Mouse (Mus musculus): Measurements from ENCODE around the gene Abcg8. TPM values are rescaled to one million over a fixed set of nuclear protein-coding genes. Genes with fewer than 3 reads are reported as not detected.
A peak's percentile ranks its signal among the peaks of the same experiment; 100 is the strongest.

Gene Abcg8
- polyA plus RNA-seq, 1 experiment from 2014 or later = 0.08 TPM

DNA sequence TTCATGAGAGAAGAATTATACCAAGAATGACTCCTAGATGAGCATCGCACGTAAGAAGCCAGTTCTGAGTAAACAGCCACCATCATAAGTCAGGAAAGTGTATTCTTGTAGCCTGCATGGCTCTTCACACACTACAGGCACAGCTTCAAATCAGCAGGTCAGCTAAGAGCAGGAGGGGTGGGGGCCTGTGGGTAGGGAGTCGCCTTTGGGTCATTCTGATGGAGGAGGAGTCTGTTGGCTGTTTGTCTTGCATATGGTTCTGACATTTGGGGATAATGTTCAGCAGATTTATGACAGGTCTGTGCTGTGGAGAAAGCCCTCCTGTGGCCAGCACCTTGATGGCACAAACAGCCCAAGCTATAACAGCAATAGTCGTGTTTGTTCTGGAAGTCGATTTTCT is 19.9 kb upstream of the Abcg8 start:
- peak; percentile 39; the same call in 1 of the 2 replicates for ATAC-seq
- WGBS = 68% methylated on average over 5 of the region's 5 CpGs

DNA sequence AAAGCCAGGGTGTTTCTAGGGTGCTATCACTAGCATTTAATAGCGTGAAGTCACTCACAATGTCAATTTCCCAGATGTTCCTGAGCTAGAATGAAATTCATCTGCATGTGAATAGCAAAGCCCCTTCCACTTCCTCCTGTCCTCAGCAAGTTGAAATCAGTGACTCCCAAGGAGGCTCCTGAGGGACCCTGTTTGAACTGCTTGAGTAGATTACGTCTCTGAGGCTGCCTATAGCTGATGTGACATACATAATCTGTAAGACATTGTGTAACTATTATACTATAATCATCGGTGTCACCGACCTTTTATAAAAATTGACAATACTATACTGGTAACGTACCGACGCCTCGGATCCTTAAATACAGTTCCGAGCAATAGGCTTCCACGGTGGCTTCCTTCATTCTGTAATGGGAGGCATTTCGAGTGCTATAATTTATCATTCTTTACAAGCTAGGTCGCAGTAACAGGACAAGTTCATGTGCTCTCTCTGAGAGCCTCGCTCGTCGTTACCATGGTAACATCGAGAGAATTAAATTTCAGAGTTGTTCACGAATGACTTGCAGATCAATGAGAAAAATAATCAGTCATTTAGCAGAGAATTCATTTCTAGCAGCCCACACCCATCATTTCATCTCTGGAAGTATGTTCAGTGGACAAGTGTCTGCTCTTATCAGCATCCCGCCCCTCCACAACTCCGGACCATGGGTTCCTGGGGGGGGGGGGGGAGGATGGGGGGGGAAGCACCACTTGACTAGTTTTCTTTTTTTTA is 19.3 kb upstream of the Abcg8 start:
- WGBS = 51% methylated on average over 19 of the region's 19 CpGs
- Histone ChIP-seq H3K4me2 (ENCODE audit: low read length) (0 out of 2 replicates have a peak overlapping the region, but pooled peaks have one; percentile 3), H3K4me1 (ENCODE audit: control insufficient read depth, insufficient read depth, low read length) (peaks cover 15% of the 10 kb centered on the region), H3K36me3 (ENCODE audit: control insufficient read depth, insufficient read depth, low read length) (no peaks in the 10 kb centered on the region), H3K27me3 (ENCODE audit: control insufficient read depth, insufficient read depth, low read depth, low read length) (no peaks in the 10 kb centered on the region), H3K9me3 (replicated peaks; ENCODE audit: control insufficient read depth, low read length, poor library complexity, severe bottlenecking) (no peaks in the 10 kb centered on the region), H3K4me3 (ENCODE audit: low read depth, low read length) (no peak overlapping the region), H3K9ac (ENCODE audit: low read depth, low read length) (no peak overlapping the region), H3K27ac (ENCODE audit: low read length) (peak overlapping the region; percentile 68)
- peak; percentile 81 for ATAC-seq

More for the DNA sequence above, 19.9 kb upstream of the Abcg8 start:
- no peak overlapping the region for H3K4me2 ChIP-seq (ENCODE audit: low read length)
- no peaks in the 10 kb centered on the region for H3K27me3 ChIP-seq (ENCODE audit: control insufficient read depth, insufficient read depth, low read depth, low read length)
- H3K27ac ChIP-seq (ENCODE audit: low read length) = peak overlapping the region; percentile 68
- no peak overlapping the region for H3K4me3 ChIP-seq (ENCODE audit: low read depth, low read length)
- no peaks in the 10 kb centered on the region for H3K9me3 ChIP-seq (replicated peaks; ENCODE audit: control insufficient read depth, low read length, poor library complexity, severe bottlenecking)
- no peaks in the 10 kb centered on the region for H3K36me3 ChIP-seq (ENCODE audit: control insufficient read depth, insufficient read depth, low read length)
- H3K4me1 ChIP-seq (ENCODE audit: control insufficient read depth, insufficient read depth, low read length) = peaks cover 15% of the 10 kb centered on the region
- H3K9ac ChIP-seq (ENCODE audit: low read depth, low read length) = no peak overlapping the region

DNA sequence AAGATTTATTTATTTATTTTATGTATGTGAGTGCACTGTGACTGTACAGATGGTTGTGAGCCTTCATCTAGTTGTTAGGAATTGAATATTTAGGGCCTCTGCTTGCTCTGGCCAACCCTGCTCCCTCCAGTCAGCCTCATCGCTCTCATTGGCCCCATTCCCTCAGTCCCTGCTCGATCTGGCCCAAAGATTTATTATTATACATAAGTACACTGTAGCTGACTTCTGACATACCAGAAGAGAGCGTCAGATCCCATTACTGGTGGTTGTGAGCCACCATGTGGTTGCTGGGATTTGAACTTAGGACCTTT is 18.7 kb upstream of the Abcg8 start:
- H3K27ac ChIP-seq (ENCODE audit: low read length) = peak overlapping the region; percentile 68
- H3K9ac ChIP-seq (ENCODE audit: low read depth, low read length) = no peak overlapping the region
- ATAC-seq = peak; percentile 55
- no peak overlapping the region for H3K4me3 ChIP-seq (ENCODE audit: low read depth, low read length)
- no peaks in the 10 kb centered on the region for H3K9me3 ChIP-seq (replicated peaks; ENCODE audit: control insufficient read depth, low read length, poor library complexity, severe bottlenecking)
- no peaks in the 10 kb centered on the region for H3K27me3 ChIP-seq (ENCODE audit: control insufficient read depth, insufficient read depth, low read depth, low read length)
- H3K4me2 ChIP-seq (ENCODE audit: low read length) = no peak overlapping the region
- WGBS = 67% methylated on average over 3 of the region's 3 CpGs
- peaks cover 15% of the 10 kb centered on the region for H3K4me1 ChIP-seq (ENCODE audit: control insufficient read depth, insufficient read depth, low read length)
- H3K36me3 ChIP-seq (ENCODE audit: control insufficient read depth, insufficient read depth, low read length) = no peaks in the 10 kb centered on the region

DNA sequence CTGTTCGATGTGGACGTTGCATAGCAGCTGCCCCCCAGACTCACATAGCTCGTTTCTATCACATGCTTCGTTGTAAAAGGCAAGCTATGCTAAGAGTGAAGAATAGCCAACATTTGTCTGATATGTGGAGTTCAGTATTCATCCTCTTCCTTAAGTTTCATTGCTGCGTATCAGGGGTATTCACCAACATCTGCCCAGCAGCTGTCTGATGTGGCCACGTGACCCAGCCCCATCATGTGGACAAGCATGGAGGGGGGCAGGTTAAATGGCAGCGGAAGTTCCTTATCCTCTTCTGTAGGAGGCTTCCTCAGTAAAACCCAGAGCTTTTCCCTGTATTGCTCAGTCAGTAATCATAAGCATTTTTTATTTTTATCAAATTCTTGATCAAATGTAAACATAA is 18.3 kb upstream of the Abcg8 start:
- H3K4me3 ChIP-seq (ENCODE audit: low read depth, low read length) = no peak overlapping the region
- H3K4me2 ChIP-seq (ENCODE audit: low read length) = no peak overlapping the region
- peaks cover 15% of the 10 kb centered on the region for H3K4me1 ChIP-seq (ENCODE audit: control insufficient read depth, insufficient read depth, low read length)
- no peaks in the 10 kb centered on the region for H3K36me3 ChIP-seq (ENCODE audit: control insufficient read depth, insufficient read depth, low read length)
- 75% methylated on average over 7 of the region's 7 CpGs for WGBS
- peak overlapping the region; percentile 68 for H3K27ac ChIP-seq (ENCODE audit: low read length)
- no peak for ATAC-seq
- no peak overlapping the region for H3K9ac ChIP-seq (ENCODE audit: low read depth, low read length)
- H3K27me3 ChIP-seq (ENCODE audit: control insufficient read depth, insufficient read depth, low read depth, low read length) = no peaks in the 10 kb centered on the region
- no peaks in the 10 kb centered on the region for H3K9me3 ChIP-seq (replicated peaks; ENCODE audit: control insufficient read depth, low read length, poor library complexity, severe bottlenecking)

DNA sequence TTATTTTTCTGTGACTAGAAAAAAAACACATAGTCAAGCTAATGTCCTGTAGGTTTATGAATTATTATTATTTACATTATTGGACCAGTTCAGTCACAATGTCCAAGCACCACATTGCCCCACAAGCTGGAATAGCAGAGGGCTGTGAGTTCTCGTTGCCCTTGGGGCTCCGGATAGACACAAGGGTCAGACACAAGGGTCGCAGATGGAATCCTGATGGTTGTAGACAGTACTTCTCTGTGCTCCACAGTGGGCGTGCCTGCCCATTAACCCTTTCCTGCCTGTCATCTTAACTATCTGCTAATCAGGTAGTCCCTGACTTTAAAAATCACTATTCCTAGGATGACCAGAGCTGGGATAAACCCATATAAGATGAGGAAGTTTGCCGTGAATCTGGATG is 17.9 kb upstream of the Abcg8 start:
- Histone ChIP-seq H3K36me3 (ENCODE audit: control insufficient read depth, insufficient read depth, low read length) (no peaks in the 10 kb centered on the region), H3K9ac (ENCODE audit: low read depth, low read length) (no peak overlapping the region), H3K4me2 (ENCODE audit: low read length) (no peak overlapping the region), H3K27ac (ENCODE audit: low read length) (no peak overlapping the region), H3K27me3 (ENCODE audit: control insufficient read depth, insufficient read depth, low read depth, low read length) (no peaks in the 10 kb centered on the region), H3K4me1 (ENCODE audit: control insufficient read depth, insufficient read depth, low read length) (peaks cover 15% of the 10 kb centered on the region), H3K4me3 (ENCODE audit: low read depth, low read length) (no peak overlapping the region), H3K9me3 (replicated peaks; ENCODE audit: control insufficient read depth, low read length, poor library complexity, severe bottlenecking) (no peaks in the 10 kb centered on the region)
- no peak for ATAC-seq
- WGBS = 66% methylated on average over 5 of the region's 5 CpGs

DNA sequence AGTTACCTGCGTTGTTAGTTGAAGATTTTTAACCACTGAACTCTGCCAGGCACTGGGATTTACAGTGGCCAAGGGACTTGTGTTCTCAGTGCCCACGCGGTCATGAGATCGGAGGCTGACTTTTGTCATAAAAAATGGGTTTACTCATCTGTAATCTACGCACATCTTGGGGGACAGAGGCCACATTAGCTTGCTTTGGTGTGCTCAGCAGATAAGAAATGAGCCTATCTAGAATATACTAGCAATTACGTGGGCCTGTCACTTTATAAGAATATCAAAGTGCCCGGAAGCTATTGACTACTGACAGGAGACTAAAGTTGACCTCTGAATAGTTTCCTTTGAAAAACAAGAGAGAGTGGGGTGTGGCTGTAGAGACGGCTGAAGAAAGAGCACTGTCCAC is 17.2 kb upstream of the Abcg8 start:
- 72% methylated on average over 8 of the region's 8 CpGs for WGBS

DNA sequence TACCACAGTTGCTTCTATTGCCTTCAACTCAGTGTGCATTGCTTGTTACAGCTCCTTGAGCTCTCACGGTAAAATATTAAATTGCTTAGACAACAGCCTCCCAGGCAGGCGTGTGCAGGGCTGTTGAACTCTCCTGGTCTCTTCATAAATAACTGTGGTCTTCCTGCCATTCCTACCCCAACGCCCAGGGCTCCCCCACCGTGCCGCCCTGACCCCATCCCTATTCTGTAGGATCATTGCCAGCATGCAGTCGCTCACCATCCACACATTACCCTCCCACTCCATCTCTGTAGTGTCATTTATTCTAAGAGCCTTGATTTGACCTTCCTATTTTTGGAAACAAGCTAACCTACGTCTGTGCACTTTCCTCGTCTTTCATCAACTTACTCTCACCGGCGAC is 11.0 kb upstream of the Abcg8 start:
- Histone ChIP-seq H3K27me3 (ENCODE audit: control insufficient read depth, insufficient read depth, low read depth, low read length) (no peaks in the 10 kb centered on the region), H3K36me3 (ENCODE audit: control insufficient read depth, insufficient read depth, low read length) (no peaks in the 10 kb centered on the region), H3K4me2 (ENCODE audit: low read length) (no peak overlapping the region), H3K4me1 (ENCODE audit: control insufficient read depth, insufficient read depth, low read length) (no peaks in the 10 kb centered on the region), H3K9me3 (replicated peaks; ENCODE audit: control insufficient read depth, low read length, poor library complexity, severe bottlenecking) (no peaks in the 10 kb centered on the region), H3K4me3 (ENCODE audit: low read depth, low read length) (no peak overlapping the region), H3K9ac (ENCODE audit: low read depth, low read length) (no peak overlapping the region), H3K27ac (ENCODE audit: low read length) (no peak overlapping the region)
- 64% methylated on average over 10 of the region's 10 CpGs for WGBS
- no peak for ATAC-seq

More for the DNA sequence above, 17.2 kb upstream of the Abcg8 start:
- no peak overlapping the region for H3K9ac ChIP-seq (ENCODE audit: low read depth, low read length)
- no peak overlapping the region for H3K4me3 ChIP-seq (ENCODE audit: low read depth, low read length)
- no peak for ATAC-seq
- H3K36me3 ChIP-seq (ENCODE audit: control insufficient read depth, insufficient read depth, low read length) = no peaks in the 10 kb centered on the region
- H3K27ac ChIP-seq (ENCODE audit: low read length) = no peak overlapping the region
- H3K4me1 ChIP-seq (ENCODE audit: control insufficient read depth, insufficient read depth, low read length) = peaks cover 15% of the 10 kb centered on the region
- H3K27me3 ChIP-seq (ENCODE audit: control insufficient read depth, insufficient read depth, low read depth, low read length) = no peaks in the 10 kb centered on the region
- no peaks in the 10 kb centered on the region for H3K9me3 ChIP-seq (replicated peaks; ENCODE audit: control insufficient read depth, low read length, poor library complexity, severe bottlenecking)
- no peak overlapping the region for H3K4me2 ChIP-seq (ENCODE audit: low read length)

DNA sequence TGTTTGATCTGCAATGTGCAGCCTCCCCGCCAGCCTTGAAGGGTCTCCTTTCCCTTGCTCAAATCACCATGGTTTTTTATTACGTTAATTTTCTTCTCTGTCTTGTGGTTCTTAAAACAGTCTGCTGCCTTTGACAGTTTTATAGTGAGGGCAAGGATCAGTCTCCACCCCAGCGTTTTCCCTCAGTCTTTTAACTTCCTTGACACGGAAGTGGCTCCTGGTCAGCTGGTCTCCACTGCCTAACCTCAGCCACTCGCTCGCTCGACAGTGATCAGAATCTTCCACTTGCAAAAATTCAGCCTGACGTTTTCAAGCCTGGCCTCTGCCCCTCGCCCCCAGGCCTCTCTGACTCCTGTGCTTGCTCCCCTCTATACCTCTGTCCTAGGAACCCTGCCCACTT is 10.4 kb upstream of the Abcg8 start:
- 65% methylated on average over 9 of the region's 9 CpGs for WGBS
- no peaks in the 10 kb centered on the region for H3K9me3 ChIP-seq (replicated peaks; ENCODE audit: control insufficient read depth, low read length, poor library complexity, severe bottlenecking)
- no peak overlapping the region for H3K4me3 ChIP-seq (ENCODE audit: low read depth, low read length)
- no peaks in the 10 kb centered on the region for H3K27me3 ChIP-seq (ENCODE audit: control insufficient read depth, insufficient read depth, low read depth, low read length)
- no peaks in the 10 kb centered on the region for H3K36me3 ChIP-seq (ENCODE audit: control insufficient read depth, insufficient read depth, low read length)
- H3K4me2 ChIP-seq (ENCODE audit: low read length) = no peak overlapping the region
- H3K9ac ChIP-seq (ENCODE audit: low read depth, low read length) = no peak overlapping the region
- ATAC-seq = no peak
- H3K27ac ChIP-seq (ENCODE audit: low read length) = 0 out of 2 replicates have a peak overlapping the region, but pooled peaks have one; percentile 47
- no peaks in the 10 kb centered on the region for H3K4me1 ChIP-seq (ENCODE audit: control insufficient read depth, insufficient read depth, low read length)

DNA sequence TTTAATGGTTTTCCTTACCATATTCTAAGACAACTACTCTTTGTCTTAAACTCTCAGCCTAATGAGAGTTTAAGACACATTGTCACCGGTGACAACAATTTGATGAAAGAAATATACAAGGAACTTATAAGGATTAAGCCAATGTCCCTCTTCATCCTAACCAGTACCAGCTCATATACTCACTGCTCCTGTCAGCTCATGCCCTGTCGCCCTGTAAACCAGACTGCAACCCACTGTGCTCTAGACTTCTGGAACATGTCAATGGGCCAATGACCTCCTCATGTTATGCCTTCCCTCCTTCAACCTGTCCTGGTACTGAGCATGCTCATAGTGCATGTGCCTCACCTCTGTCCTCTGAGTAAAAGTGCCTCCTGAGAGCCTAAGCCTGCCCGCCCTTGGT is 8.3 kb upstream of the Abcg8 start:
- 92% methylated on average over 3 of the region's 3 CpGs for WGBS
- Histone ChIP-seq H3K36me3 (ENCODE audit: control insufficient read depth, insufficient read depth, low read length) (no peaks in the 10 kb centered on the region), H3K27ac (ENCODE audit: low read length) (no peak overlapping the region), H3K27me3 (ENCODE audit: control insufficient read depth, insufficient read depth, low read depth, low read length) (no peaks in the 10 kb centered on the region), H3K4me3 (ENCODE audit: low read depth, low read length) (no peak overlapping the region), H3K9me3 (replicated peaks; ENCODE audit: control insufficient read depth, low read length, poor library complexity, severe bottlenecking) (no peaks in the 10 kb centered on the region), H3K4me2 (ENCODE audit: low read length) (no peak overlapping the region), H3K9ac (ENCODE audit: low read depth, low read length) (no peak overlapping the region), H3K4me1 (ENCODE audit: control insufficient read depth, insufficient read depth, low read length) (peaks cover 3% of the 10 kb centered on the region; the same call in 1 of the 2 replicates)
- ATAC-seq = no peak
